Mouse (Mus musculus) ES-E14 (cell line): ENCODE data around the gene Dse. TPM values are rescaled to one million over a fixed set of nuclear protein-coding genes. Genes with fewer than 3 reads are reported as not detected.
A peak's percentile ranks its signal among the peaks of the same experiment; 100 is the strongest.

Source experiments
- DNase-seq: peaks from one replicate; pipeline ENCODE4 v3.0.0-alpha.2; 2013; ENCODE audit warnings: low read depth, low spot score
- H3K27ac ChIP-seq: 2 replicates; pipeline ENCODE4 v1.5.1; 2012; ENCODE audit warnings: low read depth, mild to moderate bottlenecking, low read length, moderate library complexity, mixed read lengths; ENCODE audit not compliant: poor library complexity, insufficient read depth, severe bottlenecking
- H3K36me3 ChIP-seq: 2 replicates; pipeline ENCODE4 v1.6.1; 2012; ENCODE audit warnings: mild to moderate bottlenecking, low read length, moderate library complexity, mixed read lengths; ENCODE audit not compliant: control insufficient read depth, poor library complexity, insufficient read depth, severe bottlenecking
- H3K4me1 ChIP-seq, 2 experiments: fragments of 150-350 bp in 1 of 2; sonication (generic) in 1 of 2; 2 replicates each; pipeline ENCODE4 v1.6.1; 2012; ENCODE audit warnings: low read length in 2 of 2, mild to moderate bottlenecking in 1 of 2, mixed read lengths in 1 of 2; ENCODE audit not compliant: control insufficient read depth in 2 of 2, insufficient read depth in 2 of 2, poor library complexity in 1 of 2
- H3K4me3 ChIP-seq, 2 experiments: fragments of 150-350 bp in 1 of 2; sonication (generic) in 1 of 2; 2 replicates each; pipeline ENCODE4 v1.5.1; 2012; ENCODE audit warnings: low read length in 2 of 2, low read depth in 1 of 2, mild to moderate bottlenecking in 1 of 2, mixed read lengths in 1 of 2; ENCODE audit not compliant: insufficient read depth in 1 of 2, poor library complexity in 1 of 2, severe bottlenecking in 1 of 2
- H3K9ac ChIP-seq: 2 replicates; pipeline ENCODE4 v1.6.1; 2012; ENCODE audit warnings: low read depth, mild to moderate bottlenecking, low read length, mixed read lengths; ENCODE audit not compliant: poor library complexity, insufficient read depth, severe bottlenecking
- H3K9me3 ChIP-seq: fragments of 150-350 bp; sonication (generic); 2 replicates; pipeline ENCODE4 v1.6.1; 2012; ENCODE audit warnings: low read depth, mild to moderate bottlenecking, low read length; ENCODE audit not compliant: control insufficient read depth, insufficient read depth
- CHD2 ChIP-seq: IDR thresholded peaks from 2 replicates; pipeline ENCODE4 v1.6.1; 2014; ENCODE audit warnings: mild to moderate bottlenecking, low read depth, low read length, inconsistent platforms
- HCFC1 ChIP-seq: IDR thresholded peaks from 2 replicates; pipeline ENCODE4 v1.6.1; 2012; ENCODE audit warnings: low read length, inconsistent platforms, borderline replicate concordance; ENCODE audit not compliant: insufficient read depth
- MAFK ChIP-seq: IDR thresholded peaks from 2 replicates; pipeline ENCODE4 v1.6.1; 2014; ENCODE audit warnings: mild to moderate bottlenecking, low read depth, low read length, inconsistent platforms; ENCODE audit not compliant: insufficient read depth
- ZC3H11A ChIP-seq: IDR thresholded peaks from 2 replicates; pipeline ENCODE4 v1.6.1; 2012; ENCODE audit warnings: low read depth, mild to moderate bottlenecking, inconsistent platforms, low read length, borderline replicate concordance
- ZNF384 ChIP-seq: IDR thresholded peaks from 2 replicates; pipeline ENCODE4 v1.6.1; 2012; ENCODE audit warnings: low read depth, low read length, inconsistent platforms
- in situ Hi-C, 2 experiments: fragments of 600-800 bp; cut with MboI; formaldehyde crosslinking; loops; one replicate each; pipeline ENCODE4 v1.15.1; 2025; ENCODE audit warnings: low sequenced_read_pairs in 2 of 2, inconsistent platforms in 1 of 2; ENCODE audit not compliant: unreplicated experiment in 2 of 2
- total RNA-seq: library from RNA; depleted of rRNA; stranded (reverse); fragments of 300-350 nt; gene quantifications from 2 replicates; pipeline ENCODE4 v1.2.3, GENCODE M21; 2012

Dse gene
- total RNA-seq, 1 experiment: 118 TPM

GRCm38 (mm10) chr10:34223660-34224059 is 16.1 kb upstream of the Dse start:
- no peaks in the 10 kb centered on the region for H3K9me3 ChIP-seq
- no peak overlapping the region; the same call in 1 of the 2 replicates for H3K27ac ChIP-seq
- no peak for DNase-seq
- H3K36me3 ChIP-seq: no peaks in the 10 kb centered on the region; the same call in 1 of the 2 replicates
- no peak overlapping the region for H3K4me3 ChIP-seq
- peaks cover 7 to 11% of the 10 kb centered on the region in 2 experiments; a peak in 3 of 4 replicates for H3K4me1 ChIP-seq
- peak overlapping the region; percentile 40; the same call in 1 of the 2 replicates for H3K9ac ChIP-seq
- TF ChIP-seq MAFK (no peak), CHD2 (no peak), ZC3H11A (no peak), HCFC1 (no peak), ZNF384 (no peak)
- in situ Hi-C loops: no loop called here

- Histone ChIP-seq H3K4me1 (peaks cover 3 to 10% of the 10 kb centered on the region in 2 experiments; a peak in 3 of 4 replicates), H3K9ac (no peak overlapping the region), H3K4me3 (no peak overlapping the region), H3K36me3 (no peaks in the 10 kb centered on the region), H3K9me3 (no peaks in the 10 kb centered on the region), H3K27ac (no peak overlapping the region)
- in situ Hi-C loops: no loop called here
- DNase-seq: no peak
- no peak for TF ChIP-seq CHD2
- no peak for TF ChIP-seq ZC3H11A
- no peak for TF ChIP-seq HCFC1
Measured at GRCm38 (mm10) chr10:34221909-34222620, 14.6 kb upstream of the Dse start.

GRCm38 (mm10) chr10:34218191-34218590 is 10.7 kb upstream of the Dse start:
- no peaks in the 10 kb centered on the region for H3K36me3 ChIP-seq
- no peak overlapping the region for H3K4me3 ChIP-seq
- H3K27ac ChIP-seq: no peak overlapping the region
- TF ChIP-seq MAFK (no peak), ZNF384 (no peak), ZC3H11A (no peak), CHD2 (no peak), HCFC1 (no peak)
- H3K4me1 ChIP-seq: peaks cover 0 to 6% of the 10 kb centered on the region in 2 experiments; a peak in 1 of 4 replicates
- no peak overlapping the region for H3K9ac ChIP-seq
- in situ Hi-C loops: no loop called here
- H3K9me3 ChIP-seq: no peaks in the 10 kb centered on the region
- DNase-seq: no peak

- TF ChIP-seq ZC3H11A (no peak), HCFC1 (no peak), MAFK (no peak), CHD2 (no peak), ZNF384 (no peak)
- in situ Hi-C loops: no loop called here
- H3K4me3 ChIP-seq: no peak overlapping the region
- no peak overlapping the region for H3K27ac ChIP-seq
- no peaks in the 10 kb centered on the region for H3K36me3 ChIP-seq
- no peak overlapping the region for H3K9ac ChIP-seq
- H3K4me1 ChIP-seq: 0 out of 4 replicates have a peak, but pooled peaks cover 0 to 3% of the 10 kb centered on the region in 2 experiments
- DNase-seq: no peak
- no peaks in the 10 kb centered on the region for H3K9me3 ChIP-seq
Measured at GRCm38 (mm10) chr10:34215667-34216066, 8.2 kb upstream of the Dse start.
